Mouse (Mus musculus): Measurements from ENCODE around the gene Mxd4.

- TF ChIP-seq CTCF (IDR thresholded peaks at IDR 0.05; ENCODE audit: low read depth) (no peak), EP300 (optimal IDR thresholded peaks at IDR 0.05) (no peak)
Observed at GRCm38 (mm10) chr5:34124131-34124530, 63.4 kb downstream of the Mxd4 start.

All from stomach, postnatal 0 days (tissue).